Mouse (Mus musculus): ENCODE data around the gene Arhgap25.

- TF ChIP-seq POLR2A (IDR thresholded peaks at IDR 0.05; ENCODE audit: borderline replicate concordance, extremely low read depth, insufficient read depth, insufficient read length, poor library complexity, severe bottlenecking) (no peak), CTCF (IDR thresholded peaks at IDR 0.05; ENCODE audit: borderline replicate concordance, extremely low read depth, insufficient read depth, insufficient read length) (no peak)
These were observed 83.5 kb downstream of the Arhgap25 start for GRCm38 (mm10) chr6:87449534-87449933.

Measured in brain, embryonic 14.5 days (tissue).